Mouse (Mus musculus) thymus, postnatal 36 days (tissue): ENCODE results near the gene Ttpal.
"Not testable (repeated sequence)": the region's sequence is repeated elsewhere in the genome, so short reads cannot be mapped to it uniquely, and the experiment has no call there.

ENCODE experiments used
- DNase-seq, 2 experiments: peaks; one replicate each; pipeline ENCODE4 v3.0.0; 2022; ENCODE audit warnings: mixed read lengths in 2 of 2

The Ttpal gene

DNA sequence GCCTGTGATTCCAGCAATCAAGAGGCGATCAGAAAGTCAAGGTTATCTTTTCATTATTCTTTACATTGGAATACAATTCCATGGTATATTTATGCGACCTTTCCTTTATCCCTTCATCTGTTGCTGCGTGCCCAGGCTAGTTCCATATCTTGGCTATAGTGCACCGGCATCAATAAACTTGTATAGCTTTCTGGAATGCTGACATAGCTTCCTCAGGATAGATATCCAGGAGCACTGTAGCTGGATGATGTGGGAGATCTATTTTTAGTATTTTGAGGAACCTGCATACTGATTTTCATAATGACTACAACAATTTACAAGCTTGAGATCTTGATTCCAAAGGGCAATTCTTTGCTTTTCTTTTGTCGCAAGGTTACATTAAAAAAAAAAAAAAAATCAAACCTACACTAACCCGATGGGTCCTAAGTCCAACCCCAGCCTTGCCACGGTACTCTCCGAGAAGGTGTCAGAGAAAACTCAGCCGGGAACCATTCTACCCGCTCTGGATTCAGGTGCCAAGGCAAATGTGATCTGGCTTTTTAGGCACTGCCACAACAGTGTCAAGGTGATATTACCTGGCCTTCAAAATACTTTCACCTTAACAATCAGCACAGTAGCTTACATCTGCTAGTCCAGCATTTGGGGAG lies 8.4 kb upstream of the Ttpal start:
- DNase-seq, result no peak

GRCm38 (mm10) chr2:163595119-163595518 lies 7.0 kb upstream of the Ttpal start:
- DNase-seq, result no peak

- no peak for DNase-seq
Observed at GRCm38 (mm10) chr2:163596057-163596872, 5.8 kb upstream of the Ttpal start.

DNA sequence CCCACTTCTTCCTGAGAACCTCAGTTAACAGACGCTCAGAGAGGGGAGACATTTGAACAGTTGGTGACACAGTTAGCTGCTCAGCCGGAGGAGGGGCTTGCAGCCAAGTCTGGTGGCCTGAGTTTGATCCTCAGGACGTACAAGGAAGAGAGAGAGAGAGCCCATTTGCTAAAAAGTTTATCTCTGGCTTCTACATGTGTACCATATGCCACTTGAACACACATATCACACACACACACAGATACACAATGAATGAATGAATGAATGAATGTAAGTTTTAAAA lies 5.3 kb upstream of the Ttpal start:
- no peak for DNase-seq

DNA sequence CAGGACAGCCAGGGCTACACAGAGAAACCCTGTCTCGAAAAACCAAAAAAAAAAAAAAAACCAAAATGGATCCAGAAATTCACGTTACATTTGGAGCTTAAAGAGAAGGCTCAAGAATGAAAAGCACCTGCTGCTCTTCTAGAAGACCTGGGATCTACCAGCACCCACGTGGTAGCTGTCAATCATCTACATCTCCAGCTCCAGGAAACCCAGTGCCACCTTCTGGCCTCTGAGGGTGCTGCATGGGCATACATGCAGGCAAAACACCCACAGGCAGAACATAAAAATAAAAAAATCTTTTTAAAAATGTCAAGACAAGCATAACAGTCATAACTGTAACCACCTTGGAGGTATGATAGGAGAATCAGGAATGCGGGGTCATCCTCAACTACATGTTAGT lies 4.5 kb upstream of the Ttpal start:
- DNase-seq, result peak; percentile 72 to 78

DNA sequence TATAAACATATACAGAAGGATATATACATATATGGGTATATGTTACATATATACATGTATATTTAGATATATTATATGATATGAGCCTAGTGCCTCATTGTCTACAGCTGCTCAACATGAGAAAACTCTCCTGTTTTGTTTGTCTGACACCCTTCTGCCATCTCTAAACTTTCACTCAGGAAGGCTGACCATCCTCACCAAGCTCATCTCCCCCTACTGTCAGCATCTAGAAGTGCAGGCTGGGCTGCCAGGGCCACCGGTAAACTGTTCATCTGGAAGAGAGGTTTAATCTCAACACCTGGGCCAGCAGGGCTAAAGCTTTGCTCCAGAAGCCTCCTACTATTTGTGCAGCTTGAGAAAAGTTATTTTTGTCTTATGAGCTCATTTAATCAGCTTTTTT lies 2.9 kb upstream of the Ttpal start:
- peak; percentile 61 to 73 for DNase-seq

- DNase-seq, result no peak
Observed at GRCm38 (mm10) chr2:163601066-163601465, 1.0 kb upstream of the Ttpal start.

DNA sequence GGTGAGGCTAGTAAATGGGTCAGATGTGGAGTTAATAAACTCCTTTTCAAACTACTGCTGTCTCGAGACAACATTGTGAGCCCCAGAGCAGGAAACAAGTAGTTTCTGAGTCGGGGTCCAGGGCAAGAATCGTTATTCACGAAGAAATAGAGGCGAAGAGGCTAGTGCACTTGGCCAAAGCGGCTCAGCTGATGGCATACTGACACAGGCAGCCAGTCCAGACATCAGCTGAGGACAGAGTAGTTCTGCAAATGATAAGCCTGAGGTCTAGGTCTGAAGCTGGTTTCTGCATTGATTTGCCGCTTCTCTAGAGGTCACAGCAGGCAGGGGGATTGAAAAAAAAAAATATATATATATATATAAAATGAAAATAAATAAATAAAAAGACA lies 408 bp upstream of the Ttpal start:
- DNase-seq, result no peak

DNA sequence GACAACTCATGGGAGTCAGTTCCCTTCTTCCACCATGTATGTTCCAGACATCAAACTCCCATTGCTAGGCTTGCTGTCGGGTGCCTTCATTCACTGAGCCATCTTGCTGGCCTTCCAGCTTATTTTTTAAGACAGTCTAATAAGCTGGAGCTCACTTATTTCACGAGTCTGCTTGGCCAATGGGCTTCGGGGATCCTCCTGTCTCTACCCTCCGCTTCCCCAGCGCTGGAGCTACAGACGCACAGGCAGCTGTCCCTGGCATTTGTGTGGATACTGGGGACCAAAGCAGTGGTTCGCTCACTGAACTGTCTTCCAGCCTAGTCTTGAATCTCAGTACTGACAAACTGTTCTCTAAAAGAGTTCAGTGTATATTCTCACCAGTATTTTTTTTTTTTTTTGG lies 4.0 kb downstream of the Ttpal start:
- no peak for DNase-seq

GRCm38 (mm10) chr2:163608008-163608407 lies 5.9 kb downstream of the Ttpal start:
- DNase-seq, result no peak

DNA sequence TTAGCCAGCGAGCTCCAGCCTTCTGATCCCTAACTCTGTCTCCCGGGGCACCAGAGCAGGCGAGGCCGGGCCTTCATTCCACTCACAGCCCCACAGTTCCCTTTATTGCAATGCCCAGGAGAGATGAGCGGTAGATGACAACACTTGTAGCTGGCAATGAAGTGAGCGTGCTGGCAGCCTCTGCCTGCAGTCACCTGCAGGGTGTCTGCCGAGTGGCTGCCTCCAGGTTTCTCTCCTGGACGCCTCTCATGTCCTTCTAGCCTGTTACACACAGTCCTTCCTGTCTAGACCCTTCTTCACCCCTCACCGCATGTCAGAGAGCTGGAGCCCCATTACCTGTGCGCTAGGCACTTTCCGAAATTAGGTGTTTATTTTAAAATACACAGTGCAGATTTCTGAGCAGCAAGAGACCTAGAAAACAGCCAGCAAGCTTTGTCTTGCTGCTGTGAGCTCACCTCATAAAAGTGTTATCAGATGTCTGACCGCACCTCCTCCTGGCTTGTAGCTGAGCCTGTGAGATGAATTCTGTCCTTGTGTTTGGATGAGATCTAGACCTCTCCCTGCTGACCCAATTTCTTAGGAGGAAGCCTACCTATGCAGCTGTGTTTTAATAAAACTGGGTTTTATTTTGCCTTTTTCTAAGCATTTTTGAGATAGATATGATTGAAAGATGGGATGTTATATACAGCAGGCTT lies 7.3 kb downstream of the Ttpal start:
- no peak for DNase-seq

GRCm38 (mm10) chr2:163611176-163611575 lies 9.1 kb downstream of the Ttpal start:
- no peak for DNase-seq

- no peak for DNase-seq
Observed at GRCm38 (mm10) chr2:163613206-163613605, 11.1 kb downstream of the Ttpal start.

- DNase-seq, result no peak
Observed at GRCm38 (mm10) chr2:163613990-163614389, 11.9 kb downstream of the Ttpal start.

- DNase-seq, result no peak
Observed at GRCm38 (mm10) chr2:163615401-163615800, 13.3 kb downstream of the Ttpal start.

GRCm38 (mm10) chr2:163615906-163616651 lies 14.0 kb downstream of the Ttpal start:
- DNase-seq, result no peak

- DNase-seq, result no peak
Observed at GRCm38 (mm10) chr2:163616652-163617227, 14.6 kb downstream of the Ttpal start.

DNA sequence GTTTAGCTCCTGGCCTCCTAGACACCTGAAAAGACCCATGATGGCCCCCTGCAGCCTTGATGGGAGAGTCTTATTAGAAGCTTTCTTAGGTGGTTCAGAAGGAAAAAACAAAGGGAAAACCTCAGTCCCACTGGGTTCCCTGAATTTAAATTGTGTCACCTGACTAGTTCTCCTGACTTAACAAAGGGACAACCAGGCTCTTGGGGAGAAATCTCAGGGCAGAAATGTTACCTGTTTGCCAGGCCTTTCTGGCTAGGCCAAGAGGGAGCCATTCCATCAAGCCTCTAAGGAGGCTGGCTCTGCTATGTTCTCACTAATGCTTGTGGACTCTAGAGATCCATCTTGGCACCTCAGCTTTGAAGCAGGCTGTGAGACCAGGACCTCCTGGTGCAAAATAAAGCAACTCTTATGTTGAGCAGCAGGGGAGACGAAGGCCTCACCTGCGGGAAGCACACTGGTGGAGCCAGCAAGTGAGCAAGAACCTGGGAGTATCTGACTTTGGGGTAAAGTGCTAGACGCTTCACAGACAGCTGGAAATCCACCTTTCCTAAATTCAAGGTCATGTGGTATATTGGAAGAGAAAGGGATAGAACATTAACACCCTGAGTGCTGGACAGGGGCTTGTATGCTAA lies 15.2 kb downstream of the Ttpal start:
- DNase-seq, result no peak

- DNase-seq, result no peak
Observed at GRCm38 (mm10) chr2:163617874-163618273, 15.8 kb downstream of the Ttpal start.

DNA sequence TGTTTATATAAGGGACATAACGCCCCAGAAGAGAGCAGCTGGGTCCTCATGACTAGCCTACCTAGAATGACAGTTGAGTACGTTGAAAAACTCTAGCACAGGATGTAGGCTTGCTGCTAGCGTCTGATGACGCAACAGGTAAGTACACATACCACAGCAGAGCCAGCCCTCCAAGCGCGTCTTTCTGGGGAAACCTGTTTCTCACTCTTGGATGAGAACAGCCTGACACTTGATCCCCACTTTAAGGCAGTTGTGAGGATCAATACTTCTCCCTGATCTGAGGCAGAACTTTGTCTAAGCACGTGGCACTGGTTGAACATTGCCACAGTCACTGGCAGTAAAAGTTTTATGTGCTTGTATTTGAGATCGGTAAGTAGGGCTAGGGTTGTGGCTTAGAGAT lies 18.3 kb downstream of the Ttpal start:
- DNase-seq, result no peak

- not testable (repeated sequence) for DNase-seq
Observed at GRCm38 (mm10) chr2:163621401-163621800, 19.3 kb downstream of the Ttpal start.

- DNase-seq, result no peak
Observed at GRCm38 (mm10) chr2:163631223-163631622, 29.1 kb downstream of the Ttpal start.

GRCm38 (mm10) chr2:163631715-163632114 lies 29.6 kb downstream of the Ttpal start:
- DNase-seq, result no peak
